Mouse (Mus musculus): ENCODE measurements around the gene Adam19.

GRCm38 (mm10) chr11:46156945-46157344 lies 101.2 kb downstream of the Adam19 start:
- TF ChIP-seq CTCF (IDR thresholded peaks at IDR 0.05; ENCODE audit: borderline replicate concordance, control insufficient read depth, extremely low read depth, insufficient read depth, low read length, poor library complexity), result no peak
- no peak for TF ChIP-seq POLR2A (IDR thresholded peaks at IDR 0.05; ENCODE audit: control insufficient read depth, extremely low read depth, insufficient read depth, low read length, poor library complexity)
